Mouse (Mus musculus) urinary bladder, adult 2 months (tissue): ENCODE data around the gene Psmb5. TPM values are rescaled to one million over a fixed set of nuclear protein-coding genes. Genes with fewer than 3 reads are reported as not detected.

Experiments
- DNase-seq: peaks from one replicate; pipeline ENCODE4 v3.0.0; 2022; ENCODE audit warnings: low spot score
- polyA plus RNA-seq: library from polyadenylated mRNA; depleted of rRNA; stranded (reverse); fragments of >200 nt; gene quantifications from 2 replicates; pipeline ENCODE4 v1.2.3, GENCODE M21; 2012; rRNA removed

Psmb5 gene
- polyA plus RNA-seq = 146 and 179 TPM in 2 replicates

DNA sequence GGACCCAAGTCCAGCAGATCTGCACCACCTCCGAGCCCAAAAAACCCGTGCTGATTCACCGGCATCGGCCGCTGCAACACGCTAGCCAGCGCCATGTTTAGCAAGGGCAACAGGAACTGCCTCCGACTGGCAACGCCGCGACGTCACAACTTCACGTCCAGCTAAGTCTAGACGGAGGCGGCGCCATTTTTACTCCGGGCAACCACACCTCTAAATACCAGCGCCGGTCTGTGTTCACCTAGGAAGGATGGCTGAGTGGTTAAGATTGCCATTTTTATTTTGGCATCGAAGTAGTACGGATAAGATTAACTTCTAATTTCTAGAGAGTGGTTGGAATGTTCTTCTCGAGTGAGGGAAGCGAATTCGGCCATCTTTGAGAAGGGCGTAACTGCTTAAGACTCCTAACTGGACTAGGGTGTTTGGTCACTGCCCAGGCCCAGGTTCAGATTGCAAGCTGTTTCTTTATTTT is at the start of gene Psmb5:
Gene Psmb5, minus strand, starts transcription at position 126 of the 469 bp plus-strand sequence.
- DNase-seq = peak; percentile 83

DNA sequence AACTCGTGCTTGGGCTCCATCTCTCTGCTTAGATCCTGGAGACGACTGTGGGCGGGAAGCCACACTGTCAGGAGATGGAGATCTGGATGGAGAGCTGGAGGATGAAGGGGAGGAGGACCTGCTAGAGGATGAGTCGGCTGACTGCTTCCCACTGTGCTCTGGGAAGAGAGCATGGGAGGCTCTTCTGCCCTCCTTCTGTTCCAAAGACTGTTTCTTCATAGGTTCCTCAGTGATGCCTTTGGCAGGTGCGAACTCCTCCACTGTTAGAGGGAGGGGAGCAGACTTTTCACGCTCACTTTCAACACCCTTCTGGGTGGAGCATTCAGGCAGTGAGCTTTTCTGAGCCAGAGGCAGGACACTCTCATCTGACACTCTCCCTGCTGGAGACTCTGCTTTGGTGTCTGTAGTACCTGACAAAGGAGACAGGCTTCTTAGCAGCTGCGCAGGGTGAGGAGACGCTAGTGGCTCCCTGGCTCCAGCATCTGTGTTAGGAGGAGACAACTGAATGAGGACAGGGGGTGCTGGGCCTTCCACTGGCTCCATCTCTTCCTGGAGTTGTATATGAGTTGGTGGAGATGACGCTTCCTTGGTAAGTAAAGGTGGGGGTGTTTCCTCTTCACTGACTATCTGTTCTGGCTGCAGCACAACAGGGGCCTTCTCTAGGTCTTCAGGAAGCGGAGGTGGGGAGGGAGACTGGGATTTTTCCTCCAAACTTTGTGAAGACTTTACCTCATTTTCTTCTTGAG is 46.8 kb upstream of the Psmb5 start:
- DNase-seq = no peak

DNA sequence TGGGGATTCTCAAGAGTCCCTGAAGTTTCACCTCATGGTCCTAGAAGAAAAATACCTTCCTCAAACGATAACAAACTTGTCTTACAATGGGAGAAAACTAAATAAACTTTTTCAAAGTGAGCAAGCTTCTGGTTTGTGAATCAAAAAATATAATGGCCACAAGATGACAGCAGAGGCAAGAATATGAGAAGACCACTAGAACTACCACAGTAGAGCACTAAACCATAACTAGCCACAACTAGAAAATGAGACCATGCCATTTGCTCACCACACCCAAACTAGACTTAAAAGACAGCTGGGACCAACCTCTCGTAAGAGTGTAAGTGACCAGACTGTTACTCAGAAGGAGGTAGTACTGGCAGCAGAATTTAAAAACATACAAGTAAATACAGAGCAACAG is 42.2 kb upstream of the Psmb5 start:
- no peak for DNase-seq

DNA sequence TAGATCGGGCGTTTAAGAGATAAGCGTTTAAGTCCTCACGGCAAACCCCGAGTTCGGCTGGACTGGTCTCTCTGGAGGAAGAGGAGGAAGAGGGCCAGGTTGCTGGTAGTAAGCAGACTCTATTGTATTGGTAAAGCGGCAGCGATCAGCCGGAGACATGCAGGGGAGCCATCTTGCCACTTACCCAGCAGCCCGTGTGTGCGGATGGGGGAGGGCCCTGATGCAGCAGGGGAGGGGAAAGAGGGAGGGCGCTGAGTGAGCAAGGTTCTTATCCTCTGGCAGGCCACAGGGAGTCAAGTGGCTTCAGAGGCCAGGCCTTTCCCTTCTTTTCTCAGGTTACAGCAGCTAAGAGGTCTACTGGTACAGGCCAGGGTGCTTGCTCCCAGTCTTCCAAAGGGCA is 35.7 kb upstream of the Psmb5 start:
- DNase-seq = peak; percentile 55

DNA sequence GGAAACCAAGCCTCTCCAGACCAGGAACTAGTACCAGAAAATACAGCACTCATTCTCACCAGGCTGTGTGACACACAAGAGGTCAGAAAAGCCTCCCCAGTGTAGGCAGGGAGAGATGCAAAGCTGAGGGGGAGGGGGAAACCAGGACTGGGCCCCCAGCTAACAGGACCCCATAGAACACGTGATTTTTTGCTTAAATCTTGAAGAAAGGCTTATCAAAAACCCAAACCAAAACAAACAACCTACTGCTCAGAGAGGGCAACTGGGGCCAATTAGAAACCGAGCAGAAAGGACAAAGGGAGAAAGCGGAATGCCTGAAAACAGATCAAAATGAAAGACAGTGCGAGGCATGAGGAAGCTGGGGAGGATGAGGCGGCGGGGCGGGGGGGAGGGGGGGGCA is 35.0 kb upstream of the Psmb5 start:
- no peak for DNase-seq

DNA sequence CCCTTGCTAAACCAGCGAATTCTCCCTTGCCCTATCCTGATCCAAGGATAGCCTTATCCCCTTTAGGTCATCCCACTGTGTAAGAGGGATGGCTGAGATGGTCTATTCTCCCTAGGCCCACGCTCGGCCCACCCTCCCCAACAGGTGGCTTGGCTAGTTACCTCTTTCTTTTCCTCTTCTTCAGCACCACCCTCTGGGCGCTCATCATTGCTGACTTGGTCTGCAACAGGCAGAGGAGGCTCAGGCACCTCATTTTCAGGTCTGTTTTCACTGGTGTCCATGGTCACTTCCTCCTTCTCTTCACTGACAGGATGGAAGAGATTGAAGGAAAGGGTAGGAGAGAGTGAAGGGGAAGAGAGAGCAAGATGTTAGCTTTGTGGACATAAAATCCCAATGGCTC is 33.7 kb upstream of the Psmb5 start:
- DNase-seq = no peak

DNA sequence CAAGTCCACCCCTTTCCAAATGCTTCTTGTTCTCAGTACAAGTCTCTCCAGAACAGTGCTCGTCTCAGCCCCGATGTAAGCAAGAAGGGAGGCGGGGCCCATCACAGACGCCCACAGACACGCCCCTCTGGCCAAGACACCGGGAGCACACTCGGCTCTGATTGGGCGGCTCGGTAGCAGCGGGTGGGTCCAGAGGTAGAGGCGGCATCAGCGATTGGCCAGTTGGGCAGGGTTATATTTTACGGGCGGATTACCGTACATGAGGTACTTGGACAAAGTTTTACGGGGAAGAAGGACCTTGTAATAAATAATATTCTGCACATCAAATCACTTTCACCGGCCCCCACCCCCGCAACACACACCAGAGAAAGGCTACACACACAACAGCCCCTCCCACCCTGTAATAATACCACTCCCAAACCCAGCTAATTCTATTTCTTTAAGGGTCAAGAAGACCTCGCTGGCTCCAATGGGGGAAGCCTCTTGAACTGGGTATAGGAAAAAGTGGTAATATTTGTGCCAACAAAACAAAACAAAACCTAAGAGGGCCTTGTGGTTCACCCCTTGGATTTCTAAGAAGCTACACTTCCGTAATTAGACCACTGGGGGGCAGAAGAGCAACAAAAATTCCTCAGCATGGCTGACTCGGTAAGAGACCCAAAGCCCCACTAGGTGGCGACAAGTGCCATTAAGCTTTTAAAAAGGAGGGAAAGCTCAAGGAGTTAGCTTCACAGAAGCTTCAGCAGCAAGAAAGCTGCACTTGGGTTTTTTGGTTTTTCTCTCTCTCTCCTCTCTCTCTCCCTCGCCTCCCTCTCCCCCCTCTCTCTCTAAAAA is 33.0 kb upstream of the Psmb5 start:
- no peak for DNase-seq

DNA sequence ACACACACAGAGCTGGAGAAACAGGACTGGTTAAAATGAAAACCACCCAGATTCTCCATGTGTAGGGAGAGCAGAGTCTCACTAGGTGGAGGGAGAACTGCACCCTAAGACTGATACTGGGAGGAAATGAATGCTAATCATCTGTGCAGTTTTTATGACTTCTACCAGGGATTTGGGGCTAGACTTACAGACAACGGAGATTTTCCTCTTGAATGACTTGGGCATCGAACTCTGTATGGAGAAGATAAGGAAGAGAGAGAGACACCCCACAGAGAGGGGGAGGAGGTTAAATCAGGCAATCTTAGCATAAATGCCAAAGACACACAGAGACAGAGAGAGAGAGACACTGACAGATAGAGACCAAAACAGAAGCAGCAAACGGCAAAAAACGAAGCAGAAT is 30.1 kb upstream of the Psmb5 start:
- DNase-seq = no peak

DNA sequence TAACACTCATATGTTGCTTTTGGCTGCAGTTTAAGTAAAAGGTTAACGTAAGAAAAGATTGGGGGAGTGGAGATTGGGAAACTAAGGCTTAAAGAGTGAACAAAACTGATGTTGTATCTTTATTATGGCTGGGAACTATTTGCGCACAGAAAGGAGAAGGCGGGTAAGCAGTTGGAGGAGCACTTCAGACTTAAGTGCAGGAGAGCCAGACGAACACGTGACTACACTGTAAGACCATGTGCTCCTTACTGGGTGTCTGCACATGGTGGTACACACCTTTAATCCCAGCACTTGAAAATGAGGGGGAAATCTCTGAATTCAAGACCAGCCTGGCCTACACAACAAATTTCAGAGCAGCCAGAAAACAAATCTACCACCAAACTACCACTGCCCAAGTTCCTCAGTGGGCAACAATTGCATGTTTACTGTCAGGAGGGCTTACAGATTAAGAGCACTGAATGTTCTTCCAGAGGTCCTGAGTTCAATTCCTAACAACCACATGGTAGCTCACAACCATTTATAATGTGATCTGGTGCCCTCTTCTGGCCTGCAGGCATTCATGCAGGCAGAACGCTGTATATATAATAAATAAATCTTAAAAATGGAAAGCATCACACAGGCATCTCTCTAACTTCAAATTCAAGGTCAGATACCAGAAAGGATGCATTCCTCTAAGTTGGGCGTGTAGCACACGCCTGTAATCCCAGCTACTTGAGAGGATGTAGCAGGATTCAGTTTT is 29.2 kb upstream of the Psmb5 start:
- DNase-seq = no peak

DNA sequence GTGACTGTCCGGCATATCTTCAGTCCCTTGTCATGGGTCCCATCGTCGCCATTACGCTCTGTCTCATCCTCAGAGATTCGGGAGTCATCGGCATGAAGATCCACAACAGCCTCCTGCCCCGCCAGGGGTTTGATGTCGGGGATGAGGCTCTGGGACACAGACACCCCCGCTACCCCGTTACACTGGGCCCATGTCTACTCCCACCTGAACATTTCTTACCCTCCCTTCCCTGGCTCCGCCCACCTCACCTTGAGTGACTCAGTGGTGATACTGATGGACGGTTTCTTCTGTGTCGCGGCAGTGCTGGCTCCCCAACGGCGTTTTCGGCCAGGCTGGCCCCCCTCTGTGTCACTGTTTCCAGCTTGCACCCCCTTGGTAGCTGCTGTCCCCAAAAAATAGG is 28.6 kb upstream of the Psmb5 start:
- no peak for DNase-seq

DNA sequence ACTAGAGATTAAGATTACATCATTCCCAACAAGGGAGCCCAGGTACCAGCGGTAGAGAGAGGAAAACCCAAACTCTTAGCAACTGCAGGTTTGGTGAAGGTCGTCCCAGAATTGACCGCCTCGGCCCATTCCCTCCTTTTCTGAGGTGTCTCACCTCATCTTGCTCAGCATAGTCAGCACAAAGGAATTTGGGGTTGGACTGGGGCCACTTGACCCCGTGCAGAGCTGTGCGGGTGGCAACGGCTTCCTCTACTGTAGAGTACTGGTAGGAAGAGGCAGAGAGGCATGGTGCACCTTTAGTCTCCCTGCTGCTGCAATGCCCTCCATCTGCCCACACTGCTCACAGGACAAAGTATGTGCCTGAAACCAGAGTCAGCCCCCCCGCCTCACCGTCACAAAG is 26.5 kb upstream of the Psmb5 start:
- no peak for DNase-seq

DNA sequence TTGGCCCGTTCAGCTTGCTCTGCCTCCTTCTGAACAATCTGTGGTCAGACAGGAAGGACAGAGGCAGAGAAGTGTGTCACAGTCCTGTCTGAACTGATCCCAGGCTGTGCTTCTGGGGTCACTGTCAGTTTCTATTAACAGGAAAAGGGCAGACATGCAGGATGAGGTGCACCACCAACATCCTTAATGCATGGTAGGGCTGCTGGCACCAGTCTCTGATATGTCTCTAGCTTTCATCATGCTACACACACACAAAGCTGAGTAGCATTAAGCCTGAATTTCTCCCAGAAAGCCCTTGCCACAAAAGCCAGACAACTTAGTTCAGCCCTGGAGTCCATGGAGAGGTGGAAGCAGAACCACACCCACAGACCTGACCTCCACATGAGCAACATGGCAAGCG is 25.2 kb upstream of the Psmb5 start:
- no peak for DNase-seq

DNA sequence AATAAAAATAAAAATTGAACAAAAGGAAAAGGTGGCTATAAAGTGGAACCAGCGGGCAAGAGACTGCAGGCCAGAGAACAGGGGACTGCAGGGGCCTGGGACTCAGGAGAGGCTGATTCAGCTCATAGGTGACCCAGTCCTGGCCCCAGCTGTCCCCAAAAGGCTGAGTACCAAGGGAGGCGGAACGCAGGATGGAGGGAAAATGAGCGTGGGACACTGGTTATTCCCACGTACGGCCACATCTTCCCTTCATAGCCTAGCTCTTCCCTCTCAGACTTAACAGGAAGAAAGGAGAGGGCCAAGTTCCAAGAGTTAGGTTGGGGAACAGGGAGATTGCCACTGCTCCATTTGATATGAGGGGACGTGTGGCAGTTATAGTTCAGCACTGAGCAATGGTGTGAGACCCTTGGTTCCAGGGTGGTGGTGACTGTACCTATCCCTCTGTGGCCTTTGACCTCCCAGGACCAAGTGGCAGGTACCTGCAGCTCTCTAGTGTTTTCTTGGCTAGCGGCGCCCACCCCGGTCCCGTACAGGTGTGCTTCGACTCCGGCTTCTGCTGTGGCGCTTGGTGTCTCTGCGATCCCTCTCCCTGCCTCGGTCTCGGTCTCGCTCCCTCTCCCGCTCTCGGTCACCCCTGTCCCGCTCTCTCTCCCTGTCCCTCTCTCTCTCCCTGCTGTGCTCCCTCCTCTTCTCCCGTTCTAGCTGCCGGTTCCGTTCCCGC is 24.6 kb upstream of the Psmb5 start:
- no peak for DNase-seq

DNA sequence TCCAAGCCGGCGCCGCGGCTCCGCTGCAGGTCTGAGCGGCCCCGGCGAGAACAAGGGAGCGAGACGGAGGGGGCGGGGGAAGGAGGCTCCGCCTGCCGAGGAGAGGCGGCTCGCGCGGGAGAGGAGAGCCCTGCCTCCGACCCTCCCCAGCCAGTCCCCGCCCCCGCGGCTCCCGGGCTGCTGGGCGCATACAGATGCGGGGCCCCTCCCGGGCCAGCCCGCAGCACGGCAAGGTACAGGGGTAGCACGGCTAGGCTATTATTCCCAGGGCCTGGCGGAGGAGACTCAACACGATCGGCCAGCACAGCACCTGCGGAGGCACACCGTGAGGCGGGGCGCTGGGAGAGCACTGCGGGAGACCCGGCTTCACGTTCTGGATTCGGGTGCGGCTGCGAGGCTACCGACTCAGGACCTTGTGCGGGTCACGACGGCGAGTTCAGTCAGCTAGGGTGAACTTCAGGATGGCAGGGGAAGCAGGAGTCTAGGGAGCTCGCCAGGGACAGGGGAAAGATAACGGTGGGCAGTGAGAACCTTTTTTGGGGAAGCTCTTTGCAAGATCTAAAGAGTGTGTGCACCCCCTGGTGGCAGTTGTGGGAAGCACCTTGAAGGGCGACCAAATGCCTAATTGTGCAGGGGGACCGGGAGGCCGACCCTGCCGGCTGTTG is 23.6 kb upstream of the Psmb5 start, which contains the start of gene Cdh24:
Gene Cdh24, minus strand, starts transcription at position 60 of the 665 bp plus-strand sequence.
- DNase-seq = peak; percentile 84

DNA sequence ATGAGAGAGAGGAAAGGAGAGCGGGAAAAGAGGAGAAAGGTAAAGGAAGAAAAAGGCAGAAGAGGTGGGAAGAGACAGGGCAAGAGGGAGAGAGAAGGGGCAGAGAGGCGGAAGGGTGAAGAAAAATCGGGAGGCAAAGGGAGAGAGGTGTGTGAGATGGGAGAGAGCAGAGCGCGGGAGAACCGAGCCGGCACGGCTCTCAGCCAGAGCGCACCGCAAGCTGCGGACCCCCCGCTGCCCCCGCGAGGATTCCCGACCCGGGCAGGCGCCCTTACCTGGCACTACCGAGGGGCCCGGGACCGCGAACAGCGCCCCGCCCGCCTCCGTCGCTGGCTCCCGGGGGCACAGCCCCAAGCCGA is 23.1 kb upstream of the Psmb5 start, which contains the start of gene Gm17606:
Gene Gm17606, plus strand, starts transcription at position 7 of the 359 bp plus-strand sequence.
- no peak for DNase-seq

DNA sequence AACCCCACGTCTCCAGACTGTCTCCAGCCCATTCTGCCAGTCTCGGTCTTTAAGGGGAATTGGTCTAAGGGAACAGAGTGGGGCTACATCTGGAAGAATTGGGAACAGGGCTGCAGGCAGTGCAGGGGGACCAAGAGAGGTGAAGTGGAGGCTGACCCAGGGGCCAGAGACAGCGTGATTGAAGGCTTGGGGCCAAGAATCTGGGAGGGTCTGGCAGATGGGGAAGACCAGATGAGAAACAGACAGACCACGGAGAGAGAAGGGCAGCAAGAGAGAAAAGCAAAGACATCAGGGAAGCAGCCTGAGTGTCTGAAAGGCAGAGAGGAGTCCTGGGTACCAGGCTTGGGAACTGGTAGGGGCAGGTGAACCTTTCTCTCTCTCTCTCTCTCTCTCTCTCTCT is 22.3 kb upstream of the Psmb5 start:
- DNase-seq = no peak

DNA sequence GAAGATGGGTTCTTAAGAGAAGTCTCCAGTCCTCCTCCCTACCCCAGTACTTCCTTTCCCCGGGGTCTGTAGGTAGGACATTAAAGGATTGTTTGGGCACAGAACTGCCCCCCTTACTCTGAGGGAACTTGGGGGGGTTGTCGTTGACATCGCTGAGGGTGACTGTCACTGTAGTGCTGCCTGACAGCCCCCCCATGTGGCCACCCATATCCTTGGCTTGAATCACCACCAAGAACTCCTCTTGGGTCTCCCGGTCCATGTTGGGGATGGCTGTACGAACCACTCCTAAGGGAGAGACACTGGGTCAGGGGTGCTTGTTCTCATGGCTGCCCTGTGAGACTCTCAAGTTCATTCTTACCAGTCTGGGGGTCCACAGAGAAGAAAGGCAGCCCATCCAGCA is 20.4 kb upstream of the Psmb5 start:
- no peak for DNase-seq

DNA sequence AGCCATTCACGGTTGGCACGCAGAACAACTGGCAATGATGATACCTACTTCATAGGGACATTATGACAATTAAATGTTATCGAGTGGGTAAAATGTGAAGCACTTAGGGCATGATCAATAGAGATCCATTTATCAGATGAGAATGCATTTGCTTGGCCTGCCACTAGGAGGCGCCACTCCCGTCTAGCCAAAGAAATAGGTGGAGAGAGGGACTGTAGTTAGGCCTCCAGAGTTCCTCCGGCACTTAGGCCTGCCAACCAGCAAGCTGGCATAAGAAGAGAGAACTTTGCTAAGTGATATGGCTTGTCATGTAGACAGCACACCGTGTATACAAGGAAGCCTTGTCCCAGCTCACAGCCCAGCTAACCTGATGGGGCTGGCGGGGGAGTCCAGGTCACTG is 19.1 kb upstream of the Psmb5 start:
- DNase-seq = no peak

DNA sequence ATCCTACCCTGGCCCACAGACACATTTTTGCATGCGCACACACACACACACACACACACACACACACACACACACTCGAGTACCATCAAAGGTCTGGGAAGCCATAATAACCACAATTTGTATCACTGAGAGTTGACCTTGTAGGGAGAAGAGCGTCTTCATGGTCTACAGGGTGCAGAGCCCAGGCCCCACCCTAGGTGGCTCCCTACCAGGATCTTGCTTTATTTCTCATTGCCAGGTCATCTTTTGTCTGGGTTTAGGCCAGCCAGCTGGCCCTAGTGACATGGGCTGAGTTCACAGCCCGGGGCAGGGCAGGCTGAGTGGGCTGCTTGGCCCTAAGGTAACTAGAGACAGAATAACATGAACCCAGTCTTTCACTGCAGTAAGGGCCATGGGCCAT is 16.4 kb upstream of the Psmb5 start:
- no peak for DNase-seq

DNA sequence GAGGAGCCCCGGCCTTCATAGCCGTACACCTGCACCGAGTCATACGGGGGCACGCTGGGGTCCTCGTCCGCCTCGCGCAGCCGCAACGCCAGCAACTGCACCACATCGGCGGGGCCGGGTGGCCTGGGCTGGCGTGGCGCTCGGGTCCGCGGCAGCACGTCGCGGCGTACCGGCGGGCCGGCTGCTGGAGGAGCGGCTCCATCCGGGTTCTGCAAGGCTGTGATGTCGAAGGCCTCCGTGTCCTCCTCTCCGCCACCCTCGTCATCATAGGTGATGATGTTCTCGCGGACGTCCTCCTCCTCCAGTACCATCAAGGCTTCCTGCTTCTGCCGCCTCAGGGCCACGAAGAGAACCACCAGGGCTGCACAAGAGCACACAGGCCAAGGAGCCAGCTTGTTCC is 14.4 kb upstream of the Psmb5 start:
- DNase-seq = no peak

DNA sequence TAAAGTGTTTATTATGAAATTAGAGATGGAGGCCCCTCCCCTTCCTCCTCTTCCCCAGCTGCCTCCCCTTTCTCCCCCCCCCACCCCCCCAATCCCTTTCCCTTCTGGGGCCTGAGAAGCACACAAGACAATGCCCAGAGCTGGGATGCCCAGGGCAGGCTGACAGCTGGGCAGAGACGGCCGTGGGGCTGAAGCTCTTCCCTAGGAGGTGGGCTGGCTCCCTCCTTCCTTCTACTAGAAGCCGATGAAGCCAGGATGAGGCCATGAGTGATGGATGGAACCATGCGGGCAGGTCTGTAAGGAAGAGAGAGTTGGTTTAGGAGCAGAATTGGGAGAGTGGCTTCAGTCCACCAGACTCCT is 13.4 kb upstream of the Psmb5 start:
- DNase-seq = no peak
